Mouse (Mus musculus): ENCODE results near the gene Capn7. TPM values are rescaled to one million over a fixed set of nuclear protein-coding genes. Genes with fewer than 3 reads are reported as not detected.

The Capn7 gene
- polyA plus RNA-seq, 1 experiment from 2014 or later: 31.1 TPM

GRCm38 (mm10) chr14:31401918-31402427, 65.5 kb downstream of the Capn7 start:
- Histone ChIP-seq H3K36me3 (peaks cover 92% of the 10 kb centered on the region), H3K4me3 (no peak overlapping the region), H3K27me3 (ENCODE audit: low read depth, poor library complexity, severe bottlenecking) (no peaks in the 10 kb centered on the region), H3K9me3 (replicated peaks) (no peaks in the 10 kb centered on the region), H3K4me1 (peaks cover 39% of the 10 kb centered on the region), H3K27ac (no peak overlapping the region)
- WGBS: 75% methylated on average over 6 of the region's 6 CpGs
- no peak for DNase-seq (ENCODE audit: low spot score)

DNA sequence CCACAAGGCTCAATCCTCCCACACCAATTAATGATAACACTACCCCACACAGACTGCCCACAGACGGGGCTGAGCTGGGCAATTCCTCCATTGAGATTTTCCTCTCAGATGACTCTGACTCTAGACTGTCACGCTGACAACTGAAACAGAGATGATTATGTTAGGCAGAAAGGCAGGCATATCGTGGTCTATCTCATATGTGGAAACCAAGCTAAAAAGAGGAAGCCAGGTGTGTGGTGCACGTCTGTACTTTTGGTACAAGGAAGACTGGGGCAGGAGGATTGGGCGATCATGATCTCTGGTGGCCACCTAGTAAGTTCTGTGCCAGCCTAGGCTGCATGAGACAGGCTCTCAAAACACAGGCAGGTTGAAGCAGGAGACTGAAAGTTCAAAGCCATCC, 66.3 kb downstream of the Capn7 start:
- DNase-seq (ENCODE audit: low spot score): no peak
- Histone ChIP-seq H3K9me3 (replicated peaks) (no peaks in the 10 kb centered on the region), H3K27ac (no peak overlapping the region), H3K27me3 (ENCODE audit: low read depth, poor library complexity, severe bottlenecking) (no peaks in the 10 kb centered on the region), H3K4me3 (no peak overlapping the region), H3K4me1 (peaks cover 47% of the 10 kb centered on the region), H3K36me3 (peaks cover 92% of the 10 kb centered on the region)
- WGBS: 87% methylated on average over 5 of the region's 5 CpGs

- Histone ChIP-seq H3K4me1 (peaks cover 55% of the 10 kb centered on the region), H3K36me3 (peaks cover 90% of the 10 kb centered on the region), H3K27me3 (ENCODE audit: low read depth, poor library complexity, severe bottlenecking) (no peaks in the 10 kb centered on the region), H3K4me3 (no peak overlapping the region), H3K27ac (no peak overlapping the region), H3K9me3 (replicated peaks) (no peaks in the 10 kb centered on the region)
- no peak for DNase-seq (ENCODE audit: low spot score)
- WGBS: 84% methylated on average over 9 of the region's 9 CpGs
Measured at GRCm38 (mm10) chr14:31403556-31403955, 67.1 kb downstream of the Capn7 start.

- Histone ChIP-seq H3K9me3 (replicated peaks) (no peaks in the 10 kb centered on the region), H3K4me3 (no peak overlapping the region), H3K27me3 (ENCODE audit: low read depth, poor library complexity, severe bottlenecking) (no peaks in the 10 kb centered on the region), H3K36me3 (peaks cover 90% of the 10 kb centered on the region), H3K27ac (no peak overlapping the region), H3K4me1 (peaks cover 56% of the 10 kb centered on the region)
- 61% methylated on average over 8 of the region's 8 CpGs for whole genome bisulfite sequencing
- DNase-seq (ENCODE audit: low spot score): no peak
Measured at GRCm38 (mm10) chr14:31403995-31404394, 67.6 kb downstream of the Capn7 start.

DNA sequence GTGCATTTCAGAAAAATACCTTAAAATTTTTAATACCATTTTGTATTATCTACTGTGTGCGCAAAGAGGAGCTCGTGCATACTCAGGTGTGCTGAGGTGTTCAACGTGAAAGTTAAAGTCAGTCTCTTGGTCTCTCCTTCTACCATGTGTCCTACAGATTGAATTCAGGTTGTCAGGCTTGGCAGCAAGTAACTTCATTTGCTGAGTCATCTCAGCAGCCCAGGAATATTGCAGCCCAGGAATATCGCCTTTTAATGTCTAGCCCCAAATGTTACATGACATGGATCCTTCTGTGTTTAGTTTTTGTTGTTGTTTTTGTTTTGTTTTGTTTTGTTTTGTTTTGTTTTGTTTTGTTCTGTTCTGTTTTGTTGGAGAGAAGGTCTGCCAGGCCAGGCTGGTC, 68.2 kb downstream of the Capn7 start:
- Histone ChIP-seq H3K27me3 (ENCODE audit: low read depth, poor library complexity, severe bottlenecking) (no peaks in the 10 kb centered on the region), H3K9me3 (replicated peaks) (no peaks in the 10 kb centered on the region), H3K27ac (no peak overlapping the region), H3K4me3 (no peak overlapping the region), H3K4me1 (peaks cover 56% of the 10 kb centered on the region), H3K36me3 (peaks cover 94% of the 10 kb centered on the region)
- no peak for DNase-seq (ENCODE audit: low spot score)
- 92% methylated on average over 4 of the region's 4 CpGs for WGBS

DNA sequence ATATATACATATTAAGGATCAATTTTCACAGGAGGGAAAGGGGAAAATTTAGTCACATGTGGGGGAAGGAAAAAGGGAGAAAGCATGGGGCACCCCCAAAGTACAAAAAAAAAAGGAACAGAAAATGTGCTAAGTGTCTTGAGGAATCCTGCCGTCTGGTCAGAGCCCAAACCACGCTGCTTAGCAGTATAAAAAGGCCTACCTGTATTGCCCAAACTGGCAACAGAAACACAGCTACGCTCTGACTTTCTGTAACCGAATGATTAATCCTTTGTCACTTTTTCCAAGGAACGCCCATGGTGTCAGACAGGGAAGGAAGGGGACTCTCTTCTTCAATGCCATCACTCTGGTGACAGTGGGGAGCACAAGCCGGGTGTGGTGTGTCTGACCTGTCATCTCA, 69.2 kb downstream of the Capn7 start:
- no peaks in the 10 kb centered on the region for H3K27me3 ChIP-seq (ENCODE audit: low read depth, poor library complexity, severe bottlenecking)

GRCm38 (mm10) chr14:31406154-31406810, 69.8 kb downstream of the Capn7 start:
- Histone ChIP-seq H3K36me3 (peaks cover 94% of the 10 kb centered on the region), H3K27ac (no peak overlapping the region), H3K4me1 (peaks cover 56% of the 10 kb centered on the region), H3K9me3 (replicated peaks) (no peaks in the 10 kb centered on the region), H3K4me3 (no peak overlapping the region), H3K27me3 (ENCODE audit: low read depth, poor library complexity, severe bottlenecking) (no peaks in the 10 kb centered on the region)
- no peak for DNase-seq (ENCODE audit: low spot score)
- WGBS: 87% methylated on average over 12 of the region's 12 CpGs

More for the DNA sequence above, 69.2 kb downstream of the Capn7 start:
- no peak for DNase-seq (ENCODE audit: low spot score)
- H3K9me3 ChIP-seq (replicated peaks): no peaks in the 10 kb centered on the region
- 91% methylated on average over 6 of the region's 6 CpGs for WGBS
- H3K4me3 ChIP-seq: no peak overlapping the region
- H3K27ac ChIP-seq: no peak overlapping the region
- peaks cover 94% of the 10 kb centered on the region for H3K36me3 ChIP-seq
- peaks cover 52% of the 10 kb centered on the region for H3K4me1 ChIP-seq

DNA sequence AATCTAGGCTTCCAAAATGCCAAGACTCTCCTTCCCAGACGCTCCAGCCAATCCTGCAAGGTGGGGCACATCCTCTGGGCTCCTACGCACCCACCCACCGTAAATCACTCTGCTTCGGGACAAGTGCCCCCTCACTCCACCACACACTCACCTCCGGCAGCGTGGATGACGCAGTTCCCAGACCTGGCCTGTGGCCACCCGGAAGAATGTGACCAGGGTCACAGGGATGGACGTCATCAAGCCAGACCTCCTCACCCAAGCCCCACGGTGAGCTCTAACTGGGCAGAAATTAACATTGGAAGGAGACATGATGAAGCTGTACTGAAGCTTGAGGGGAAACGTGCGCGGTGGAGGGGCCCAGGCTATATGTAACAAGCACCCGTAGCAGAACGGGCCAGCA, 70.8 kb downstream of the Capn7 start:
- WGBS: 64% methylated on average over 15 of the region's 15 CpGs
- no peak overlapping the region for H3K27ac ChIP-seq

DNA sequence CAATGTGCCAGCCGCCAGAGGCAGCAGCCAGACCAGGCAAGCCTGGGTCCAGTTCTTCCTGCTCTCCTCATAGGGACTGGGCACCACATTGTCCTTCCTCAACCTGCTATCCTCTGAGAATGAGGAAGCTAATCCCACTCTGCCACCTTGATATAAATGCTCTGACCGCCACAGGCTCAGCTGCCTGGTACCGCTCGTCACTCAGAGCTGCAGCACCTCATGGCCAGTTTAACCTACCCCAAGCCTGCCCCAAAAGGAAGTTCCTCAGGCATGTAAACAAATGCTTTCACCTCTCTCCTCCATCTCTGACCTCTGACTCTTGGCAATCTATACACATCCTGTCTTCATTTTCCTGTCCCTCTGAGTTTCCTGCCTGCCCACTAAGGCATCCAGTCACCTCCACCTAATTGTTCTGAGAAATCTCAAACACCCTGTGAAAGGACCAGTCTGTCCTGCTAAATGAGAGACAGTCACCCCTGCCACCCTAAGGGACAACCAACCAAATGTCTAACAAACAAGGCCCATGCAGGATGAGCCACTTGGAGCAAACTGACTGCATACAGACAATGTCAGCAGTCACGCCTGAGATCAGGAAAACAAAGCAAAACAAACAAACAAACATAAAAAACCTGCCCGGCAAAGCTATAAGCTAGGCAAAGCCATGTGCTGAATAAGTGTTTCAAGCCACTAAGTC, 71.6 kb downstream of the Capn7 start:
- H3K27ac ChIP-seq: no peak overlapping the region
- no peaks in the 10 kb centered on the region for H3K9me3 ChIP-seq (replicated peaks)
- H3K4me3 ChIP-seq: no peak overlapping the region
- DNase-seq (ENCODE audit: low spot score): no peak
- 60% methylated on average over 6 of the region's 6 CpGs for WGBS
- peaks cover 95% of the 10 kb centered on the region for H3K36me3 ChIP-seq
- no peaks in the 10 kb centered on the region for H3K27me3 ChIP-seq (ENCODE audit: low read depth, poor library complexity, severe bottlenecking)
- H3K4me1 ChIP-seq: peaks cover 59% of the 10 kb centered on the region

More for the DNA sequence above, 70.8 kb downstream of the Capn7 start:
- peaks cover 96% of the 10 kb centered on the region for H3K36me3 ChIP-seq
- H3K9me3 ChIP-seq (replicated peaks): no peaks in the 10 kb centered on the region
- no peak overlapping the region for H3K4me3 ChIP-seq
- peaks cover 58% of the 10 kb centered on the region for H3K4me1 ChIP-seq
- no peak for DNase-seq (ENCODE audit: low spot score)
- no peaks in the 10 kb centered on the region for H3K27me3 ChIP-seq (ENCODE audit: low read depth, poor library complexity, severe bottlenecking)

- Histone ChIP-seq H3K36me3 (peaks cover 89% of the 10 kb centered on the region), H3K27me3 (ENCODE audit: low read depth, poor library complexity, severe bottlenecking) (no peaks in the 10 kb centered on the region), H3K27ac (no peak overlapping the region), H3K4me1 (peaks cover 62% of the 10 kb centered on the region), H3K9me3 (replicated peaks) (no peaks in the 10 kb centered on the region), H3K4me3 (no peak overlapping the region)
- no peak for DNase-seq (ENCODE audit: low spot score)
- 65% methylated on average over 8 of the region's 8 CpGs for WGBS
Measured at GRCm38 (mm10) chr14:31408666-31409065, 72.2 kb downstream of the Capn7 start.

- H3K4me1 ChIP-seq: peaks cover 71% of the 10 kb centered on the region
- H3K27me3 ChIP-seq (ENCODE audit: low read depth, poor library complexity, severe bottlenecking): no peaks in the 10 kb centered on the region
- 78% methylated on average over 9 of the region's 9 CpGs for WGBS
Measured at GRCm38 (mm10) chr14:31410123-31410724, 73.8 kb downstream of the Capn7 start.

GRCm38 (mm10) chr14:31410737-31411136, 74.3 kb downstream of the Capn7 start:
- Histone ChIP-seq H3K9me3 (replicated peaks) (no peaks in the 10 kb centered on the region), H3K36me3 (peaks cover 71% of the 10 kb centered on the region), H3K4me3 (no peak overlapping the region), H3K4me1 (peaks cover 75% of the 10 kb centered on the region), H3K27me3 (ENCODE audit: low read depth, poor library complexity, severe bottlenecking) (no peaks in the 10 kb centered on the region), H3K27ac (no peak overlapping the region)
- 82% methylated on average over 4 of the region's 4 CpGs for WGBS
- no peak for DNase-seq (ENCODE audit: low spot score)

More at GRCm38 (mm10) chr14:31410123-31410724, 73.8 kb downstream of the Capn7 start:
- H3K36me3 ChIP-seq: peaks cover 74% of the 10 kb centered on the region
- DNase-seq (ENCODE audit: low spot score): no peak
- no peaks in the 10 kb centered on the region for H3K9me3 ChIP-seq (replicated peaks)
- H3K4me3 ChIP-seq: no peak overlapping the region
- no peak overlapping the region for H3K27ac ChIP-seq

DNA sequence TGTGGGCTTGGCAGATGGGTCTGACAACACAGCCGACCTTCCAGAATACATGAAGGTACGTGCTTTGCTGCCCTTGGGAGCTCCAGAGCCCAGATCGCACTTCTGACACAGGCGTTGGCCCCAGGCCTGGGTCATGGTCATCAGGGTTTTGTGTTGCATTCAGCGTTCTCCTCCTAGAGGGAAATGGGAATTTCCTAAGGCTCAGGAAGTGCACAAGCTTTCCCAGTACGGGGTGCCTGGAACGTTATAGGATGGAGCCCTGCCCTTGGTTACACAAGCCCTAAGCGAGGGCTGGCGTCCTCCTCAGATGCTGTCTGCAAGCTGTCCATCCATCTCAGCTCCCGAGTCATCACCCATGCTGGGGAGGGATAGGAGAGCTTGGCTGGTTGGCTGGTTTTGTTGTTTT, 76.2 kb downstream of the Capn7 start:
- Histone ChIP-seq H3K4me3 (no peak overlapping the region), H3K9me3 (replicated peaks) (no peaks in the 10 kb centered on the region), H3K36me3 (peaks cover 59% of the 10 kb centered on the region), H3K27me3 (ENCODE audit: low read depth, poor library complexity, severe bottlenecking) (no peaks in the 10 kb centered on the region), H3K27ac (no peak overlapping the region), H3K4me1 (peaks cover 73% of the 10 kb centered on the region)
- WGBS: 81% methylated on average over 10 of the region's 10 CpGs
- DNase-seq (ENCODE audit: low spot score): no peak

Data from limb, embryonic 10.5 days (tissue).